Mouse (Mus musculus) C2C12 (cell line): ENCODE measurements around the gene Armc9.

Source experiments
- CEBPB ChIP-seq: IDR thresholded peaks from one replicate; pipeline ENCODE4 v1.6.1; 2011; ENCODE audit warnings: low read depth, mild to moderate bottlenecking, control low read depth, moderate library complexity
- CTCF ChIP-seq: IDR thresholded peaks from one replicate; pipeline ENCODE4 v1.5.1; 2011; ENCODE audit not compliant: control insufficient read depth, insufficient read depth, insufficient read length
- MAX ChIP-seq: IDR thresholded peaks from one replicate; pipeline ENCODE4 v1.6.1; 2011; ENCODE audit warnings: mild to moderate bottlenecking, control low read depth
- MYOG ChIP-seq: IDR thresholded peaks from one replicate; pipeline ENCODE4 v1.6.1; 2011; ENCODE audit not compliant: control insufficient read depth, insufficient read length; ENCODE audit errors: extremely low read depth
- USF1 ChIP-seq: IDR thresholded peaks from one replicate; pipeline ENCODE4 v1.6.1; 2011; ENCODE audit warnings: low read depth, mild to moderate bottlenecking, control low read depth, moderate library complexity

DNA sequence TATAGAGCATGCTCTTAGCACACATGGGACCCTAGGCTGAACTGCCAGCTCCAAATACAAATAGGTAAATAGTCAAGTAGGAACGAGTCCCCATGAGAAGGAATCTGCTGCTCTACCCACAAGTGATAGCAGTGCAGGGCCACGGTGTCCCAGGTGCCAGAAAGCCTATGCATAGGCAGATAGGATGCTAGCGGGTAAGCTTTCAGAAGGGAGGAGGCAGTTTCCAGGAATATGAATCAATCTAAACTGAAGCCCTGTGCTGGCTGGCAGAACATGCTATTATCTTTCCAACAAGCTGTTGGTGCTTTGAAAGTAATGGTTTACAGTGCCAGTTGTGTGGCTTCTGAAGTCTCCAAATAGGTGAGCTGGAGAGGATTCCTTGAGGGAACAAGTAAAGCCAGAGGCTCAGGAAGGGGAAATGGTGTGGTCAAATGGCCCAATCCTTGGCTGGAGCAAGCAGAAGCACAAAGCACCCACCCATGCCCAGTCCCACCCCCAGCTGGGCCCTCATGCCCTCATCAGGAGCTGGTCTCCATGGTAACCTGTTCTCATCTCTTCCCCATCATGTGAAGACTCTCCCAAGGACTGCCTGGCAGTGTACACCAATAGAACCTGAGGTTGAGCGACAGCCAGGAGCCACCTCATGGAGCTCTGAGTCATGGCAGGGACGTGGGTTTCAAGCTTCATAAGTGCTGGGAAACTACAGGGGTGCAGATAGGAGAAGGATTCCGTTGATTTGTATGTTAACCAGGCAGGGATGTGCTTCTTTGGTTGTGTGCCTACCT, 90.9 kb downstream of the Armc9 start:
- no peak for TF ChIP-seq CEBPB
- TF ChIP-seq CTCF: no peak
- TF ChIP-seq USF1: no peak
- TF ChIP-seq MAX: no peak
- no peak for TF ChIP-seq MYOG
